In genomic region chr19:10904927-10905727, GRCm38 (mm10) we compare ENCODE assay signal across 10 mouse cellular contexts. TPM values are rescaled to one million over a fixed set of nuclear protein-coding genes. Genes with fewer than 3 reads are reported as not detected.
DNase-seq lines count a peak whose midpoint lies in the region; ATAC-seq and TF ChIP-seq lines count a peak whose summit lies in the region.
"Had no signal": no experiment of that assay in that cellular context is flagged by ENCODE, and none has a peak within 500 bp of the region (broad histone marks: within the 10 kb centered on the region; RNA-seq: fewer than 3 reads in every experiment).

No protein-coding gene starts in this region.

- peaks cover 47% of the 10 kb centered on the region for H3K36me3 ChIP-seq in midbrain, embryonic 15.5 days (replicated peaks)
- H3K36me3 ChIP-seq in midbrain, embryonic 14.5 days (ENCODE audit: control insufficient read depth, insufficient read depth, low read length): peaks cover 76% of the 10 kb centered on the region
- peaks cover 88% of the 10 kb centered on the region for H3K36me3 ChIP-seq in embryonic facial prominence, embryonic 13.5 days
- H3K36me3 ChIP-seq in heart, embryonic 16.5 days (ENCODE audit: control insufficient read depth, insufficient read depth): peaks cover 58% of the 10 kb centered on the region
- H3K36me3 ChIP-seq in liver, postnatal 0 days (replicated peaks; ENCODE audit: insufficient read depth, low read length): peaks cover 55% of the 10 kb centered on the region
- peaks cover 90% of the 10 kb centered on the region for H3K36me3 ChIP-seq in midbrain, embryonic 10.5 days

- TF ChIP-seq EP300 in liver, postnatal 0 days (IDR thresholded peaks at IDR 0.05; ENCODE audit: low read depth): no peak

- WGBS in midbrain, embryonic 15.5 days: 61% methylated on average over 7 of the region's 7 CpGs
- 70% methylated on average over 7 of the region's 7 CpGs for WGBS in midbrain, embryonic 14.5 days
- WGBS in embryonic facial prominence, embryonic 13.5 days: 63% methylated on average over 7 of the region's 7 CpGs
- WGBS in heart, embryonic 16.5 days: 27% methylated on average over 7 of the region's 7 CpGs
- 68% methylated on average over 7 of the region's 7 CpGs for WGBS in liver, postnatal 0 days (ENCODE audit: insufficient replicate concordance)
- 78% methylated on average over 7 of the region's 7 CpGs for WGBS in midbrain, embryonic 10.5 days

- H3K27me3 ChIP-seq in midbrain, embryonic 15.5 days (replicated peaks): no peaks in the 10 kb centered on the region
- H3K27me3 ChIP-seq in midbrain, embryonic 14.5 days (ENCODE audit: control insufficient read depth, insufficient read depth, low read length): no peaks in the 10 kb centered on the region
- no peaks in the 10 kb centered on the region for H3K27me3 ChIP-seq in embryonic facial prominence, embryonic 13.5 days
- no peaks in the 10 kb centered on the region for H3K27me3 ChIP-seq in heart, embryonic 16.5 days (ENCODE audit: control insufficient read depth, insufficient read depth, low read length)
- H3K27me3 ChIP-seq in liver, postnatal 0 days (ENCODE audit: insufficient read depth, low read length): no peaks in the 10 kb centered on the region
- no peaks in the 10 kb centered on the region for H3K27me3 ChIP-seq in midbrain, embryonic 10.5 days (ENCODE audit: low read depth, poor library complexity, severe bottlenecking)

- H3K4me2 ChIP-seq in midbrain, embryonic 15.5 days: no peak overlapping the region
- no peak overlapping the region for H3K4me2 ChIP-seq in midbrain, embryonic 14.5 days (ENCODE audit: low read length)
- no peak overlapping the region for H3K4me2 ChIP-seq in embryonic facial prominence, embryonic 13.5 days
- H3K4me2 ChIP-seq in heart, embryonic 16.5 days (ENCODE audit: low read depth, low read length): peak overlapping the region; percentile 28
- H3K4me2 ChIP-seq in liver, postnatal 0 days (ENCODE audit: low read depth, low read length): no peak overlapping the region

- H3K9me3 ChIP-seq in midbrain, embryonic 15.5 days: no peaks in the 10 kb centered on the region
- no peaks in the 10 kb centered on the region for H3K9me3 ChIP-seq in midbrain, embryonic 14.5 days (ENCODE audit: control insufficient read depth, low read length)
- no peaks in the 10 kb centered on the region for H3K9me3 ChIP-seq in embryonic facial prominence, embryonic 13.5 days
- H3K9me3 ChIP-seq in heart, embryonic 16.5 days (replicated peaks; ENCODE audit: control insufficient read depth, low read length): no peaks in the 10 kb centered on the region
- no peaks in the 10 kb centered on the region for H3K9me3 ChIP-seq in liver, postnatal 0 days (ENCODE audit: low read length)
- no peaks in the 10 kb centered on the region for H3K9me3 ChIP-seq in midbrain, embryonic 10.5 days (replicated peaks)
- H3K9me3 ChIP-seq: G1E had no signal

- DNase-seq in midbrain, embryonic 14.5 days: no peak
- DNase-seq in kidney, postnatal 4 days: peak; percentile 81 to 89
- DNase-seq in liver, postnatal 0 days: no peak
- peak; percentile 59 to 72 for DNase-seq in right cerebral cortex, postnatal 36 days (ENCODE audit: low spot score in 2 of 2)
- DNase-seq in midbrain, embryonic 10.5 days (ENCODE audit: low spot score): no peak

- no peak overlapping the region for H3K9ac ChIP-seq in midbrain, embryonic 15.5 days
- no peak overlapping the region for H3K9ac ChIP-seq in midbrain, embryonic 14.5 days (replicated peaks; ENCODE audit: low read length)
- H3K9ac ChIP-seq in embryonic facial prominence, embryonic 13.5 days: no peak overlapping the region
- peak overlapping the region; percentile 70 for H3K9ac ChIP-seq in heart, embryonic 16.5 days (ENCODE audit: low read length)
- H3K9ac ChIP-seq in liver, postnatal 0 days (replicated peaks): no peak overlapping the region

- TF ChIP-seq CTCF in liver, postnatal 0 days (IDR thresholded peaks at IDR 0.05; ENCODE audit: low read depth): peak; percentile 12; the same call in 1 of the 2 replicates

- no peaks in the 10 kb centered on the region for H3K4me1 ChIP-seq in midbrain, embryonic 15.5 days
- no peaks in the 10 kb centered on the region for H3K4me1 ChIP-seq in midbrain, embryonic 14.5 days (ENCODE audit: control insufficient read depth, insufficient read depth, low read length)
- peaks cover 9% of the 10 kb centered on the region; the same call in 1 of the 2 replicates for H3K4me1 ChIP-seq in embryonic facial prominence, embryonic 13.5 days
- peaks cover 43% of the 10 kb centered on the region for H3K4me1 ChIP-seq in heart, embryonic 16.5 days (ENCODE audit: control insufficient read depth, insufficient read depth, low read length)
- H3K4me1 ChIP-seq in liver, postnatal 0 days (ENCODE audit: insufficient read depth): no peaks in the 10 kb centered on the region; the same call in 1 of the 2 replicates
- H3K4me1 ChIP-seq in midbrain, embryonic 10.5 days: no peaks in the 10 kb centered on the region

- no peak overlapping the region for H3K4me3 ChIP-seq in midbrain, embryonic 15.5 days
- H3K4me3 ChIP-seq in midbrain, embryonic 14.5 days (replicated peaks; ENCODE audit: low read depth, low read length): no peak overlapping the region
- no peak overlapping the region for H3K4me3 ChIP-seq in embryonic facial prominence, embryonic 13.5 days
- H3K4me3 ChIP-seq in heart, embryonic 16.5 days (ENCODE audit: low read length): no peak overlapping the region
- no peak overlapping the region for H3K4me3 ChIP-seq in liver, postnatal 0 days (ENCODE audit: low read depth, low read length)
- H3K4me3 ChIP-seq in midbrain, embryonic 10.5 days: no peak overlapping the region

- H3K27ac ChIP-seq in midbrain, embryonic 15.5 days: 0 out of 2 replicates have a peak overlapping the region, but pooled peaks have one; percentile 31
- no peak overlapping the region for H3K27ac ChIP-seq in midbrain, embryonic 14.5 days (replicated peaks; ENCODE audit: low read depth, low read length)
- peak overlapping the region; percentile 22; the same call in 1 of the 2 replicates for H3K27ac ChIP-seq in embryonic facial prominence, embryonic 13.5 days
- peak overlapping the region; percentile 93 for H3K27ac ChIP-seq in heart, embryonic 16.5 days (ENCODE audit: low read length)
- H3K27ac ChIP-seq in liver, postnatal 0 days (ENCODE audit: low read depth): peak overlapping the region; percentile 30; the same call in 1 of the 2 replicates
- no peak overlapping the region for H3K27ac ChIP-seq in midbrain, embryonic 10.5 days (replicated peaks)

- ATAC-seq in midbrain, embryonic 15.5 days (replicated peaks): no peak
- ATAC-seq in midbrain, embryonic 14.5 days (ENCODE audit: low FRiP score, low TSS enrichment): no peak
- ATAC-seq in embryonic facial prominence, embryonic 13.5 days (ENCODE audit: insufficient number of reproducible peaks, insufficient read depth, low FRiP score, low TSS enrichment, low read depth): no peak
- ATAC-seq in heart, embryonic 16.5 days (replicated peaks; ENCODE audit: extremely low read depth, insufficient read depth, low FRiP score): peak; percentile 59
- ATAC-seq in liver, postnatal 0 days: peak; percentile 36; the same call in 1 of the 2 replicates

RNA-seq across cellular contexts. Expression of gene Prpf19, which starts 10.1 kb away (rescaled TPM):
- 44.5 and 47.5 TPM in 2 replicates for polyA plus RNA-seq in midbrain, embryonic 15.5 days (2015; fragmentation: Nextera tagmentation; extraction: Ambion mirVana)
- polyA plus RNA-seq in midbrain, embryonic 14.5 days (2014; fragmentation: Nextera tagmentation; extraction: Ambion mirVana): 39.2 and 69.0 TPM in 2 replicates
- polyA plus RNA-seq in embryonic facial prominence, embryonic 13.5 days (2015; fragmentation: Nextera tagmentation; extraction: Ambion mirVana): 45.3 and 47.5 TPM in 2 replicates
- 35.9 and 37.7 TPM in 2 replicates for polyA plus RNA-seq in heart, embryonic 16.5 days (2015; fragmentation: Nextera tagmentation; extraction: Ambion mirVana)
- polyA plus RNA-seq in liver, postnatal 0 days (2015; fragmentation: Nextera tagmentation; extraction: Ambion mirVana): 10.2 and 12.7 TPM in 2 replicates
- polyA plus RNA-seq in midbrain, embryonic 10.5 days (2016; fragmentation: Nextera tagmentation; extraction: Ambion mirVana): 35.8 and 37.2 TPM in 2 replicates

RNA-seq across cellular contexts. Expression of gene Zp1, which starts 15.3 kb away (rescaled TPM):
- polyA plus RNA-seq in midbrain, embryonic 15.5 days (2015; fragmentation: Nextera tagmentation; extraction: Ambion mirVana): 0.49 and 0.79 TPM in 2 replicates
- 0.33 and 0.38 TPM in 2 replicates for polyA plus RNA-seq in midbrain, embryonic 14.5 days (2014; fragmentation: Nextera tagmentation; extraction: Ambion mirVana)
- polyA plus RNA-seq in embryonic facial prominence, embryonic 13.5 days (2015; fragmentation: Nextera tagmentation; extraction: Ambion mirVana): not detected in 2 replicates
- polyA plus RNA-seq in heart, embryonic 16.5 days (2015; fragmentation: Nextera tagmentation; extraction: Ambion mirVana): 0.14 TPM in 1 of 2 replicates, not detected in the other
- polyA plus RNA-seq in liver, postnatal 0 days (2015; fragmentation: Nextera tagmentation; extraction: Ambion mirVana): not detected in 2 replicates
- polyA plus RNA-seq in midbrain, embryonic 10.5 days (2016; fragmentation: Nextera tagmentation; extraction: Ambion mirVana): not detected in 2 replicates
- polyA plus RNA-seq: G1E; gonadal fat pad, adult 2 months had no signal

RNA-seq across cellular contexts. Expression of gene Tmem109, which starts 23.3 kb away (rescaled TPM):
- 46.2 and 48.4 TPM in 2 replicates for polyA plus RNA-seq in midbrain, embryonic 15.5 days (2015; fragmentation: Nextera tagmentation; extraction: Ambion mirVana)
- polyA plus RNA-seq in midbrain, embryonic 14.5 days (2014; fragmentation: Nextera tagmentation; extraction: Ambion mirVana): 35.8 and 41.2 TPM in 2 replicates
- polyA plus RNA-seq in embryonic facial prominence, embryonic 13.5 days (2015; fragmentation: Nextera tagmentation; extraction: Ambion mirVana): 82.6 and 87.1 TPM in 2 replicates
- polyA plus RNA-seq in heart, embryonic 16.5 days (2015; fragmentation: Nextera tagmentation; extraction: Ambion mirVana): 108 and 112 TPM in 2 replicates
- polyA plus RNA-seq in liver, postnatal 0 days (2015; fragmentation: Nextera tagmentation; extraction: Ambion mirVana): 12.8 and 13.2 TPM in 2 replicates
- 50.1 and 53.0 TPM in 2 replicates for polyA plus RNA-seq in midbrain, embryonic 10.5 days (2016; fragmentation: Nextera tagmentation; extraction: Ambion mirVana)

RNA-seq across cellular contexts. Expression of gene Ptgdr2, which starts 31.8 kb away (rescaled TPM):
- 0.06 and 0.12 TPM in 2 replicates for polyA plus RNA-seq in midbrain, embryonic 15.5 days (2015; fragmentation: Nextera tagmentation; extraction: Ambion mirVana)
- polyA plus RNA-seq in midbrain, embryonic 14.5 days (2014; fragmentation: Nextera tagmentation; extraction: Ambion mirVana): 0.16 and 0.18 TPM in 2 replicates
- 0.10 TPM in 1 of 2 replicates, not detected in the other for polyA plus RNA-seq in embryonic facial prominence, embryonic 13.5 days (2015; fragmentation: Nextera tagmentation; extraction: Ambion mirVana)
- 0.11 and 0.24 TPM in 2 replicates for polyA plus RNA-seq in heart, embryonic 16.5 days (2015; fragmentation: Nextera tagmentation; extraction: Ambion mirVana)
- not detected in 2 replicates for polyA plus RNA-seq in liver, postnatal 0 days (2015; fragmentation: Nextera tagmentation; extraction: Ambion mirVana)
- polyA plus RNA-seq in midbrain, embryonic 10.5 days (2016; fragmentation: Nextera tagmentation; extraction: Ambion mirVana): 0.04 and 0.09 TPM in 2 replicates
- polyA plus RNA-seq: G1E had no signal

RNA-seq across cellular contexts. Expression of gene Tmem132a, which starts 35.4 kb away (rescaled TPM):
- polyA plus RNA-seq in midbrain, embryonic 15.5 days (2015; fragmentation: Nextera tagmentation; extraction: Ambion mirVana): 224 and 236 TPM in 2 replicates
- polyA plus RNA-seq in midbrain, embryonic 14.5 days (2014; fragmentation: Nextera tagmentation; extraction: Ambion mirVana): 183 and 191 TPM in 2 replicates
- 99.9 and 107 TPM in 2 replicates for polyA plus RNA-seq in embryonic facial prominence, embryonic 13.5 days (2015; fragmentation: Nextera tagmentation; extraction: Ambion mirVana)
- polyA plus RNA-seq in heart, embryonic 16.5 days (2015; fragmentation: Nextera tagmentation; extraction: Ambion mirVana): 36.7 and 47.0 TPM in 2 replicates
- 2.0 and 2.1 TPM in 2 replicates for polyA plus RNA-seq in liver, postnatal 0 days (2015; fragmentation: Nextera tagmentation; extraction: Ambion mirVana)
- polyA plus RNA-seq in midbrain, embryonic 10.5 days (2016; fragmentation: Nextera tagmentation; extraction: Ambion mirVana): 111 and 122 TPM in 2 replicates

Comparison
In these comparisons a context has a peak if more than half of its experiments do, and no peak if none do; other contexts are left out.
1. H3K27ac ChIP-seq: peak in midbrain, embryonic 15.5 days (single experiment), embryonic facial prominence, embryonic 13.5 days (single experiment), heart, embryonic 16.5 days (single experiment) and liver, postnatal 0 days (single experiment); none in midbrain, embryonic 14.5 days (single experiment) and midbrain, embryonic 10.5 days (single experiment).
2. ATAC-seq: peak in heart, embryonic 16.5 days (single experiment) and liver, postnatal 0 days (single experiment); none in midbrain, embryonic 15.5 days (single experiment), midbrain, embryonic 14.5 days (single experiment) and embryonic facial prominence, embryonic 13.5 days (single experiment).
3. DNase-seq: peak in kidney, postnatal 4 days (2 of 2) and right cerebral cortex, postnatal 36 days (2 of 2); none in midbrain, embryonic 14.5 days (single experiment), liver, postnatal 0 days (single experiment) and midbrain, embryonic 10.5 days (single experiment).